Mouse (Mus musculus) heart, embryonic 13.5 days (tissue): ENCODE results near the gene Ush1g. TPM values are rescaled to one million over a fixed set of nuclear protein-coding genes. Genes with fewer than 3 reads are reported as not detected.
A peak's percentile ranks its signal among the peaks of the same experiment; 100 is the strongest.

Experiments used
- ATAC-seq: fragments of 200-750 bp; cut with Nextera tagmentation; 2 replicates; pipeline ENCODE4 v1.8.0; 2017; ENCODE audit warnings: moderate TSS enrichment; ENCODE audit not compliant: insufficient number of reproducible peaks, low FRiP score, low TSS enrichment; ENCODE audit errors: extremely low read depth
- H3K27ac ChIP-seq: fragments of 300-500 bp; sonication (generic); replicated peaks from 2 replicates; pipeline ENCODE4 v1.5.1; 2015; ENCODE audit warnings: moderate library complexity, mild to moderate bottlenecking, inconsistent platforms
- H3K27me3 ChIP-seq: fragments of 300-500 bp; sonication (generic); replicated peaks from 2 replicates; pipeline ENCODE4 v1.6.1; 2015; ENCODE audit warnings: mild to moderate bottlenecking, inconsistent platforms
- H3K36me3 ChIP-seq: fragments of 300-500 bp; sonication (generic); 2 replicates; pipeline ENCODE4 v1.6.1; 2015; ENCODE audit warnings: mild to moderate bottlenecking, inconsistent platforms
- H3K4me1 ChIP-seq: fragments of 300-500 bp; sonication (generic); 2 replicates; pipeline ENCODE4 v1.6.1; 2015; ENCODE audit warnings: inconsistent platforms
- H3K4me2 ChIP-seq: fragments of 300-500 bp; sonication (generic); 2 replicates; pipeline ENCODE4 v1.6.1; 2015; ENCODE audit warnings: inconsistent platforms, mild to moderate bottlenecking, moderate library complexity
- H3K4me3 ChIP-seq: fragments of 300-500 bp; sonication (generic); 2 replicates; pipeline ENCODE4 v1.5.1; 2015; ENCODE audit warnings: moderate library complexity, mild to moderate bottlenecking, inconsistent platforms
- H3K9ac ChIP-seq: fragments of 300-500 bp; sonication (generic); 2 replicates; pipeline ENCODE4 v1.6.1; 2015; ENCODE audit warnings: inconsistent platforms, mild to moderate bottlenecking, moderate library complexity
- H3K9me3 ChIP-seq: fragments of 300-500 bp; sonication (generic); 2 replicates; pipeline ENCODE4 v1.6.1; 2016; ENCODE audit warnings: inconsistent platforms
- WGBS: fragments of 180-500 bp; shearing (Covaris S2); methylation state at CpG from one replicate; pipeline ENCODE4 v1.1.7; 2015; ENCODE audit warnings: mixed read lengths; 5-methylcytosine and 5-hydroxymethylcytosine counted together
- polyA plus RNA-seq: library from polyadenylated mRNA; unstranded; fragments of >200 nt; fragmentation: Nextera tagmentation; extraction: Ambion mirVana; gene quantifications from 2 replicates; pipeline ENCODE4 v1.2.1, GENCODE M21; 2015

Gene Ush1g
- polyA plus RNA-seq, 1 experiment from 2014 or later: 0.13 TPM

DNA sequence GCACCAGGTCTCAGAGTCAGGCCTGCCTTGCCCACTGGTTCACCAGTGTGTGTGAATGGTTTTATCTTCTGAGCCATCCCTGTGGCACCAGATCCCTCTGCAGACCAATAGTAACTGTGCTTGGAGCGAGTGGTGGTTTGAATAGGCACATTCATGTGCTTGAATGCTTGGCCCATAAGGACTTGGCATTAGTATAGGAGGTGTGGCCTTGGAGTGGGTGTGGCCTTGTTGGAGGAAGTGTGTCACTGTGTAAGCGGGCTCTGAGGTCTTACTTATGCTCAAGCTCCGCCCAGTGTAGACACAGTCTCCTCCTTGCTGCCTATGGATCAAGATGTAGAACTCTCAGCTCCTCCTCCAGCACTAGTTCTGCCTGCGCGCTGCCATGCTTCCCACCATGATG lies 34.5 kb downstream of the Ush1g start:
- no peak overlapping the region for H3K4me3 ChIP-seq
- no peak overlapping the region for H3K9ac ChIP-seq
- no peak overlapping the region for H3K4me2 ChIP-seq
- H3K36me3 ChIP-seq: no peaks in the 10 kb centered on the region
- no peak overlapping the region for H3K27ac ChIP-seq
- 82% methylated on average over 5 of the region's 5 CpGs for WGBS
- H3K4me1 ChIP-seq: peaks cover 20% of the 10 kb centered on the region; the same call in 1 of the 2 replicates
- no peaks in the 10 kb centered on the region; the same call in 1 of the 2 replicates for H3K27me3 ChIP-seq
- ATAC-seq: no peak
- H3K9me3 ChIP-seq: no peaks in the 10 kb centered on the region

DNA sequence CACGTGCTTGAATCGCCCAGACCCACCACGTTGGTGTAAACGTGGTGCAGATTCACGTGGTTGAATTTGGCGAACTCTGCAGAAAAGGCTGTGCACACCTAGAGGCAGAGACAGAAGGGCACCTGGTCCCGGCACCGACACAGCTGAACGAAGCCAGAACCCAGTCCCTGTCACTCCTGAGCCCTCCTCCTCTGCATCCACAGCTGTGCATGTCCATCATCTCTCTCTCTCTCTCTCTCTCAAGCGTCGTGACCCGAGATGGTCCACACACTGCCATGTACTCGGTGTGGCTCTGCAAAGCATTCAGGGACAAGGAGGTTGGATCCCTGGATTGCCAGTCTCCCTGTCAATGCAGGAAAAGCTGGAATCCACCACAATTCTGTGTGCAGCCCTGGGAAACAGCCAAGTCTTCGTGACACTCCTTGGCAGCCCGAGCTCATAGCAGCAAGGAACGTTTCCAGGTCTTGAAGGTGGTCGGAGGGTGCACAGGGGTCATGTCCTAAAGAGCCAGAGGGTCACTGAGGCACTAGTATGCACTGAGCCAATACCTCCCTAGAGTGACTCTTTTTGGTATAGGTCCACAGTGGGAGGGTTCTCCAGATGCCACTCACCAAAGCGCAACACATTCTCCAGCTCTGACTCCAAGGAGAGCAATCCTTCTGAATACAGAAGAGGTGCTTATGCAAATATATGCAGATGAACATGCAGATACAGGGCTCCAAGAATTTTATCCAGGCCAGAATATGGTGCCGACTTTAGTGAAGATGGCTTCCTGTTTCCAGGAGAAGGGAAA lies 35.4 kb downstream of the Ush1g start:
- peaks cover 21% of the 10 kb centered on the region; the same call in 1 of the 2 replicates for H3K4me1 ChIP-seq
- no peak for ATAC-seq
- no peak overlapping the region for H3K4me3 ChIP-seq
- WGBS: 66% methylated on average over 19 of the region's 19 CpGs
- no peak overlapping the region for H3K4me2 ChIP-seq
- no peak overlapping the region for H3K27ac ChIP-seq
- H3K27me3 ChIP-seq: no peaks in the 10 kb centered on the region; the same call in 1 of the 2 replicates
- no peak overlapping the region for H3K9ac ChIP-seq
- H3K9me3 ChIP-seq: no peaks in the 10 kb centered on the region
- no peaks in the 10 kb centered on the region for H3K36me3 ChIP-seq

DNA sequence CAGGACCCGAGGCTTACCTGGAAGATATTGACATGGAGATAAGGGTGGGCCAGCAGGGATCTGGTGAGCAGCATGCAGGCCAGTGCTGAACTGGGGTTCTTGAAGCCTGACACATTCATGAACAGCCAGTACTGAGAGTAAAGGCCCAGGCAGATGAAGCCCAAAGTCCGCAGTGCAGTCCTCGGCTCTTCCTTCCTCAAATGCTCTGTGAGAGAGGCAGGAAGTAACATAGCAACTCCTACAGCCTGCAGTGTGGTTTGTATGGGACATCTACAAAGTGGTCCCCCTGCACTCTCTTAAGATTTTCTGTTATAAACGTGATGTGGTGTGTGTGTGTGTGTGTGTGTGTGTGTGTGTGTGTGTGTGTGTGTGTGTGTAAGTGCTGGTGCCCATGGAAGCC lies 36.6 kb downstream of the Ush1g start:
- no peak overlapping the region for H3K4me2 ChIP-seq
- H3K4me3 ChIP-seq: no peak overlapping the region
- no peaks in the 10 kb centered on the region; the same call in 1 of the 2 replicates for H3K27me3 ChIP-seq
- H3K27ac ChIP-seq: no peak overlapping the region
- 45% methylated on average over 4 of the region's 4 CpGs for WGBS
- ATAC-seq: no peak
- peaks cover 16% of the 10 kb centered on the region; the same call in 1 of the 2 replicates for H3K4me1 ChIP-seq
- H3K9ac ChIP-seq: no peak overlapping the region
- no peaks in the 10 kb centered on the region for H3K36me3 ChIP-seq
- no peaks in the 10 kb centered on the region for H3K9me3 ChIP-seq

DNA sequence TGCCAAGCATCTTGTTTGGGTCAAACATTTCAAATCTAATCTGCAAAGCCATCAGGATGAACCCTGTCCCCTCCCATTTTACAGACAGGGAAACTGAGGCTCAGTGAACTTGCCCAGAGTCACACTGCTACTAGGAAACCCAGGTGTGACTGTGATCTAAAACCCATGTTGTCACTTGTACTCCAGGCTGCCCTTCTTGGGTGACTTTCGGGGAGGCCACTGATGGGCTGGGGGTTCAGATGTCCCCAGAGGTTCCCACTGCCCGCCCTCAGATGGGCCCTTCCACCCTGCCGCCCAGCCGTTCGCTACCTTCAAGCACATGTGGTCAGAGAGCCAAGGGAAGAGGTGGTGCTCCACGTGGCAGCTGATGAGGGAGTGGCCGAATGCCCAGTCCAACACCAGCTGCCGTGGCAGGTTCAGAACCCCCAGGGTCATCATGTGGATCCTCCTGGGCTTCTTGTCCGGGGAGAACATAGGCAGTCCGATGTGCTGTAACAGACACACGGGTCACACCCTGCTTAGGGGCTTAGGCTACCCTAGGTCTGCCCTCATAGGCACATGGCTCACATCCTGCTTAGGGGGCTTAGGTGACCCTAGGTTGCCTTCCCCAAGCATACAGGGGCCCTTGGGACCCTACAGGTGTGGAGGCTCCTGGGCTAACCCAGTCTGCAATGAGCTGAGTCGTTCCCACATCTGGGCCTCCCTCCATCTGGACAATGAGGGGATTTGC lies 37.8 kb downstream of the Ush1g start:
- H3K4me3 ChIP-seq: no peak overlapping the region
- no peak overlapping the region for H3K27ac ChIP-seq
- ATAC-seq: no peak
- H3K9ac ChIP-seq: no peak overlapping the region
- WGBS: 79% methylated on average over 12 of the region's 12 CpGs
- H3K4me2 ChIP-seq: no peak overlapping the region
- H3K4me1 ChIP-seq: peaks cover 13% of the 10 kb centered on the region; the same call in 1 of the 2 replicates
- H3K36me3 ChIP-seq: no peaks in the 10 kb centered on the region
- no peaks in the 10 kb centered on the region; the same call in 1 of the 2 replicates for H3K27me3 ChIP-seq
- H3K9me3 ChIP-seq: no peaks in the 10 kb centered on the region

DNA sequence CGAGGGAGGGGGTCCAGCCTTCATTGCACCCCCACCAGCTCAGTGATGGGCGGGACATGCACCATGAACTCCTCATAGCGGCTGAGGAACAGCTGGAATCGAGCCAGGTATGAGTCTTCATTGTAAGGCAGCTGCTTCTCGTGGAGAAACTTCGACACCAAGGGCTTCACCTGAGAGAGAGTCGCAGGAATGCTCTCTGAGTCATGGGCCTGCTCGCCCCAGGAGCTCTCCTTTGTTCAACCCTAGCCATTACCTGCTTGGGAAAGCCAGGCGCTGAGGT lies 38.4 kb downstream of the Ush1g start:
- Histone ChIP-seq H3K36me3 (no peaks in the 10 kb centered on the region), H3K4me2 (no peak overlapping the region), H3K27me3 (no peaks in the 10 kb centered on the region; the same call in 1 of the 2 replicates), H3K9ac (no peak overlapping the region), H3K4me3 (no peak overlapping the region), H3K9me3 (no peaks in the 10 kb centered on the region), H3K4me1 (peaks cover 13% of the 10 kb centered on the region; the same call in 1 of the 2 replicates), H3K27ac (0 out of 2 replicates have a peak overlapping the region, but pooled peaks have one; percentile 12)
- WGBS: 62% methylated on average over 9 of the region's 9 CpGs
- ATAC-seq: no peak

DNA sequence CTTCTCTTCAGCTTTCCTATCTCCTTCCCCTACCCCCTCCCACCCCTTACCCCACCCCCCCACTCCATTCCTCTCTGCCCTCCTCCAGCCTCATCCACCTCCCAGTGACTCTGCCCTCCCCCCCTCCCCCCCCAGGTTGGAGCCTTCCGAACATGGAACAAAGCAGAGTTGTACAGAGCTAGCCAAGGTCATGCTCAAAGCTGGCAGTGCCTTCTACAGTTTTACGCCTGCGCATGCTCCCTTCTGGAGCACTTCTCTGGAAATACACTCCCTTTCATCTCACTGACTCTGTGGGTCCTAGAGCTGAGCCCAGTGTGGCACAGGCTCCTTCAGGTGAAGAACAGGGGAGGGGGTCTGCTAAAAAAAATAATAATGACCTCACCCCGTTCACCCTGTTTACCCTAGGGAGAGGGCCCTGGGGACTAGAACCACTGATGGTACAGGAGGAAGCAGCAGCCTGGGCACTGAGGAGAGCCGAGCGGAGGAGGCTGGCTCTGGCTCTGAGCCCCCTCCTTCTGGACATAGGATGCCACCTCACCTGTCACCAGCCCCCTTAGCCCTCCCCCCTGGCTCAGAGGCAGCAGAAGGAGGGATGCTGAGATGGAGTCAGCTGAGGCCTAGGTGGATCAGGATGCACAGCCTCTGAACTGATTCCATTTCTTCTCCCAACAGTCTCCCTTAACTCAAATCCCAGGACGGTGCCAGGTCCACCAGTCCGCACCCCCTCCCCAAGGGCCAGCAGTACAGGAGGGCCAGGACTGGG lies 38.9 kb downstream of the Ush1g start:
- Histone ChIP-seq H3K27ac (0 out of 2 replicates have a peak overlapping the region, but pooled peaks have one; percentile 12), H3K4me1 (peaks cover 17% of the 10 kb centered on the region), H3K27me3 (no peaks in the 10 kb centered on the region; the same call in 1 of the 2 replicates), H3K36me3 (no peaks in the 10 kb centered on the region), H3K9ac (no peak overlapping the region), H3K9me3 (no peaks in the 10 kb centered on the region), H3K4me2 (no peak overlapping the region), H3K4me3 (no peak overlapping the region)
- no peak for ATAC-seq
- 76% methylated on average over 8 of the region's 8 CpGs for whole genome bisulfite sequencing

DNA sequence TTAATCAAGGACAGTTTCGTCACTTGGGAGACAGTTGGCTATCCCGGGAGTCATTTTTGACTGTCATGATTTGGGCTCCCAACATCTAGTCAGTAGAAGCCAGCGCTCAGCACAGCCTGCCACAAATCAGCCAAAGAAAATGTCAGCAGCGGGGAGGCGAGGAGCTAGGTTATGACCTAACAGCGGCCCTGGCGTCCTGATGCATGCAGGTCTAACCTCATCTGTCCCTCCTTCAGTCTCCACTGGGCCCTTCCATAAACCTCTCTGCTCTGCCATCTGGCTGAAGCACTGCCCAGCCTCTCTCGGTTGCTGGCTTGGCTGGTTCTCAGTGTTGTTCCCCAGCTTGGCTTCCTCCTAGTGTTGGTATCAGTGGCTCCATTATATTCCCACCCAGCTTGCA lies 39.5 kb downstream of the Ush1g start:
- Histone ChIP-seq H3K27ac (no peak overlapping the region), H3K4me3 (no peak overlapping the region), H3K9me3 (no peaks in the 10 kb centered on the region), H3K36me3 (no peaks in the 10 kb centered on the region), H3K27me3 (no peaks in the 10 kb centered on the region; the same call in 1 of the 2 replicates), H3K4me2 (no peak overlapping the region), H3K9ac (no peak overlapping the region), H3K4me1 (peaks cover 21% of the 10 kb centered on the region)
- 58% methylated on average over 8 of the region's 8 CpGs for WGBS
- no peak for ATAC-seq

DNA sequence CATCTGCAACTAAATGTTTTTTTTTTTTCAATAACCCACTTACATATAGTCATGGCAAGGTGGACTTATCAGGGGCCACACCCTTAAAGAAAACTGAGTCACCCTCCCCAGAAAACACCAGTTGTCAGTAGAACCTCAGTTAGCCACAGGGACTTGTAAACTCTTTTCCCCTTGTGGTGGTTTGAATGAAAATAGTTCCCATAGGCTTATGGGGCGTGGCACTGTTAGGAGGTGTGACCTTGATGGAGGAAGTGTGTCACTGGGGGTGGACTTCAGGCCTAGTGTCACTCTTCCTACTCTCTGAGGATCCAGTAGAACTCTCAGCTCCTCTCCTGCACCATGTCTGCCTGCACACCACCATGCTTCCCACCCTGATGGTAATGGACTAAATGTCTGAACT lies 42.1 kb downstream of the Ush1g start:
- Histone ChIP-seq H3K27me3 (no peaks in the 10 kb centered on the region), H3K9me3 (no peaks in the 10 kb centered on the region), H3K4me2 (no peak overlapping the region), H3K36me3 (no peaks in the 10 kb centered on the region), H3K27ac (no peak overlapping the region), H3K9ac (no peak overlapping the region), H3K4me3 (no peak overlapping the region), H3K4me1 (peaks cover 34% of the 10 kb centered on the region)
- no peak for ATAC-seq
- WGBS: 53% methylated on average over 1 of the region's 1 CpGs

DNA sequence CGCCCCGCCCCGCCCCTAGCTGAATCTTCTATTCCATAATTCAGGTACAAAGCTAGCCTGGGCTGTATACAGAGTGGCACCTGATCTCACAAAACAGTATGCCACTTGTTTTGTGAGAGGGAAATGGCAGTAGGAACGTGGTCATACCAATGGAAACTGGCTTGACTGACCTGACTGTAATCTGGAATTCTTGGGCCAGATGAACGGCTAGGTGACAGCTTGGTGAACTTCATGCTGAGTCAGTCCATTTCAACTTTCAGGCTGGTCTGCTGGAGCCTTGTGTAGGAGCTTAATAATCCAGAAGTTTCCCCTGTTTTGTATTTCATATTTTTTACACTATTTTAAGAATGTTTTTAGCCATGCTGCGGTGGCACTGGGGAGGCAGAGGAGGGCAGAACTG lies 43.7 kb downstream of the Ush1g start:
- Histone ChIP-seq H3K27ac (no peak overlapping the region), H3K4me3 (peak overlapping the region; percentile 70)
- 58% methylated on average over 6 of the region's 6 CpGs for WGBS

DNA sequence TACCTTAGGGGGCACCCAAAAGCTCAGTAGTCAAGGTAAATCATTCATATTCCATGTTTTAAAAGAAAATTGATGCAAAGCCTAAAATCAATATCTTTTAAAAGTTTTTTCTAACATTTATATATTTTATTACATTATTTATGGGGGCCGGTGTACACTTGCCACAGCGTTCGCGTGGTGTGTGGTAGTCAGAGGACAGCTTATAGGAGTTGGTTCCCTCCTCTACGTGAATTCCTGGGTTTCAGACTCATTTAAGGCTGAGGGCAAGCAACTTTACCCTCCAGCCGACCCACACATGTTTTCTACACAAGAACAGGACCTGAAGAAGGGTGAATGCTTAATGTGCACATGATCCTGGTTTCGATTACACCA lies 44.3 kb downstream of the Ush1g start:
- Histone ChIP-seq H3K4me1 (peaks cover 28% of the 10 kb centered on the region), H3K27ac (peak overlapping the region; percentile 87), H3K4me2 (peak overlapping the region; percentile 80), H3K4me3 (peak overlapping the region; percentile 70), H3K9ac (peak overlapping the region; percentile 83), H3K36me3 (no peaks in the 10 kb centered on the region), H3K9me3 (no peaks in the 10 kb centered on the region), H3K27me3 (peaks cover 1% of the 10 kb centered on the region; the same call in 1 of the 2 replicates)
- ATAC-seq: no peak
- 20% methylated on average over 7 of the region's 7 CpGs for WGBS

More for the DNA sequence above, 43.7 kb downstream of the Ush1g start:
- Histone ChIP-seq H3K36me3 (no peaks in the 10 kb centered on the region), H3K27me3 (no peaks in the 10 kb centered on the region), H3K9me3 (no peaks in the 10 kb centered on the region), H3K9ac (peak overlapping the region; percentile 83), H3K4me2 (peak overlapping the region; percentile 80), H3K4me1 (peaks cover 32% of the 10 kb centered on the region)
- no peak for ATAC-seq
